Mouse (Mus musculus) megakaryocyte, adult 5-6 weeks (primary cell): Measurements from ENCODE around the gene Gata3. TPM values are rescaled to one million over a fixed set of nuclear protein-coding genes. Genes with fewer than 3 reads are reported as not detected.

Source experiments
- ATAC-seq: 2 replicates; pipeline ENCODE4 v1.8.0; 2016; ENCODE audit warnings: mild to moderate bottlenecking, inconsistent platforms; ENCODE audit not compliant: poor library complexity, severe bottlenecking
- total RNA-seq, 2 experiments: library from RNA; stranded (forward) in 1 of 2; stranded (reverse) in 1 of 2; fragments of 153-499, 151-499 nt in 1 of 2; fragments of 221-1000, 200-1000 nt in 1 of 2; gene quantifications; 2 replicates each; pipeline versions ENCODE4 v1.2.3 to v1.2.4; 2015 to 2017

Gata3 gene
- total RNA-seq, 2 experiments from 2014 or later: 0.45 to 1.2 TPM

DNA sequence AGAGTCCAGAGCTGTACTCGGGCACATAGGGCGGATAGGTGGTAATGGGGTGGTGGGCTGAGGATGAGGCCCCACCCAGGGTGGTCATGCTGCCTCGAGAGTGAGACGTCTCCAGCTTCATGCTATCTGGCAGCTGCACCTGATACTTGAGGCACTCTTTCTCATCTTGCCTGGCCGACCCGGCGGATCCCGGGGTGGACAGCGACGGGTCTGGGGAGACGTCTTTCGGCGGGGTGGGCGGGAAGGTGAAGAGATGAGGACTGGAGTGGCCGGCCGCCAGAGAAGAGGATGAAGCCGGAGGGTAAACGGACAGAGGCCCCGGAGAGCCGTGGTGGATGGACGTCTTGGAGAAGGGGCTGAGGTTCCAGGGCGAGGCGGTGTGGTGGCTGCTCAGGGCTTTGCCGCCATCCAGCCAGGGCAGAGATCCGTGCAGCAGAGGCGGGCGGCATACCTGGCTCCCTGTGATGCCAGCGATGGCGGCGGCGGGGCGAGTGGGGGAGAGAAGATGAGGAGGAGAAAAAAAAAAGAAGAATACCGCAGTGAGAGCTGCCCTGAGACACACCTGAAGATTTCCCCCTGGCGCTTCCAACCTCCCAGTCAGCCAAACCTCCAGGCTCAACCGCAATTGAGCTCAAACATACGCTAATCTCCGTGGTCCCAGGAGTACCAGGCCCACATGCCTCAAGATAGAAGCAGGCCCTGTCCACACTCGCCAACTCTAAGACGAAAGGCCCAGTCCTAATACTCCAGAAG lies 15.2 kb downstream of the Gata3 start:
- ATAC-seq: no peak

- ATAC-seq: no peak
These were observed 16.1 kb downstream of the Gata3 start for GRCm38 (mm10) chr2:9873757-9874156.

DNA sequence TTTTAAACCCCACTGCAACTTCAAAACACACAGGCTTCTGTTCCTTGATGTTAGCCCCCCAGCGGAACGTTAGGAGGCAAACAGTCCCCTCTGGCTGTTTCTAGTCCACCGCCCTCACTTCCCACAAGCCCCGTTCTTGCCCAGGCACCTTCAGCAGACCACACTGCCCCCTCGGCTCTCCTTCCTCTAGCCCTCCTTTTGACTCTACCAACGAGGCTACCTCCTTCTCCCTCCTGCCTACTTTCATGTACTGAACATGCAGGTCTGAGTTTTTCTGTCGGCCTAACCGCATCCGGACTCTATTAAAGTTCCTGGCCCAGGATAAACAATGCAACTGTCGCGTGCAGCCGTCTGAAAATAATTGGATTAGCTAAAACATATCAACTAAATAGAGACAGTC lies 17.2 kb downstream of the Gata3 start:
- ATAC-seq: no peak

GRCm38 (mm10) chr2:9871798-9872197 lies 18.0 kb downstream of the Gata3 start:
- ATAC-seq: no peak

DNA sequence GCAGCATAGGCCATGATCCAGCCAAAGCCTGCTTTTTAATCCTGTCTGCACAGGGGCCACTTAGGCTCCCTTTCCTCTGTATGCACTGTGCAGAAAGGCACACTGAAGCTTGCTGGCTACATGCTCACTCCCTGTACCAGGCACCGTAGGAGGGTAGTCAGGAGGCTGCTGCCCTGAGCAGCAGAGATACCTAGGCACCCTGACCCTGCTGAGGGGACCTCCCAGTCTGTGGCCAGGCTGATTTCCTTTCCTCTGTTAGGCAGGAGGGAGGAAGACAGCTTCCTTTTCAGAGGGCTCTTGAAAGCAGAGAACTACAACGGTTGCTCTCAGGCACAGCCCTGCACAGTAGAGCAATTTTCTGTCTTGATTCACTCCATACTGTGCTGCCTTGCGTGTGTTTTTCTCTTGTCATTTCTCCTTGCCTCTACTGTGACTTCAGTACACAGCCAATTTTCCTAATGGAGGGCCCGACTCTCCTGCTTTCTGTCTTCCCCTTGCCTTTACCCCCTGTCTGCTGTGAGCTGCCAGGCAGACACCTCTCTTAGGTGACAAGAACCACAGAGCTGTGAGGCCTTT lies 18.6 kb downstream of the Gata3 start:
- peak; percentile 33 for ATAC-seq

DNA sequence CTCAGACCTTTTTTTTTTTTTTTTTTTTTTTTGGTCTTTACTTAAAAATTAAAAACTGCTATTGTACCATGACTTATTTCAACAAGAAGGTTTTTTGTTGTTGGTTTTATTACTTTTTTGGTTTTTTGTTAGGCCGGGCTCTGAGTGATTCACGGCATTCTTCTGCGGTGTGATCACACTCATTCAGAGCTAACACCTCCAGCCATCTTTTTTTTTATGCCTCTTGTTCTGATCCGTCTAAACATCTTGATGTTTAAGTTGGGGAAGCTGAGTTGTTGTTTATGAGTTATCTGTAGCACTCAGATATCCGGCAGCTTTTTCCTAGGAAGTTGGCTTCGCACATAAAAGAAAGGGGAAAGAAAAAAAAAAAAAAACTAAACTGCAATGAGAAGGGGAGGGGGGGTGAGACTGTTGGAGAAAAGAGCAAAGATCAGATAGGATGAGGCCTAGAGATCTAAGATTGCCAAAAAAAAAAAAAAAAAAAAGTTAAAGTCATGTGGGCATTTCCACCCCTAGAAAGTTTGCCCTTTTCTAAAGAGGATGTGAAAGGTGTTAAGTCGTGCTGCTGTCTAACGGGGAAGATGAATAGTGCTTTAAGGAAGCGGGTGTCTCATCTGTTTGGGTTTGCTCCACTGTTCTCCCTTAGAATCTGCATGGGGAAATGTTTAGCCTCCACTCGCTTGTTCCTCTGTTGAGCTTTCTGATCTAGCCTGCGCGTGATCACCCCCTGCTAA lies 22.6 kb downstream of the Gata3 start:
- peak; percentile 65 for ATAC-seq

GRCm38 (mm10) chr2:9860698-9861097 lies 29.1 kb downstream of the Gata3 start:
- ATAC-seq: no peak

GRCm38 (mm10) chr2:9855861-9856260 lies 34.0 kb downstream of the Gata3 start:
- no peak for ATAC-seq

- ATAC-seq: no peak
These were observed 36.8 kb downstream of the Gata3 start for GRCm38 (mm10) chr2:9852851-9853576.

GRCm38 (mm10) chr2:9835195-9835594 lies 54.6 kb downstream of the Gata3 start:
- ATAC-seq: no peak

DNA sequence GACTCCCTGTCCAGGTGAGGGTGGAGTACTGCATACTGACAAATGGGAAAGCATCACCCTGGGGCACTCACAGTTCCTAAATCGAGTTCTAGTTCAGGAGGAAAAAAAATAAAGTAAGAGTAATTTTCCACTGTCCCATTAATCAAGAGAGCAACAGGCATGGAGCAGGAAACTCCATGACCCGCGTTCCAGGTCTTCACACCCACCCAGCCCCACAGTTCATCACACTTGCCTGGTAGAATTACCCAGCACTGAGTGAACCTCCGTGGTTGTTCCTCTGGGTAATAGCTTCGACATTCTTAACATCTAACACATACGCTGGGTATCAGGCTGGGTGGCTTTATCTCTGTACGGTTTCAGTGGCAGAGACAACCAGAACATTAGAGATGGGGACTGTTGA lies 56.1 kb downstream of the Gata3 start:
- ATAC-seq: no peak

GRCm38 (mm10) chr2:9827624-9828023 lies 62.2 kb downstream of the Gata3 start:
- no peak for ATAC-seq

DNA sequence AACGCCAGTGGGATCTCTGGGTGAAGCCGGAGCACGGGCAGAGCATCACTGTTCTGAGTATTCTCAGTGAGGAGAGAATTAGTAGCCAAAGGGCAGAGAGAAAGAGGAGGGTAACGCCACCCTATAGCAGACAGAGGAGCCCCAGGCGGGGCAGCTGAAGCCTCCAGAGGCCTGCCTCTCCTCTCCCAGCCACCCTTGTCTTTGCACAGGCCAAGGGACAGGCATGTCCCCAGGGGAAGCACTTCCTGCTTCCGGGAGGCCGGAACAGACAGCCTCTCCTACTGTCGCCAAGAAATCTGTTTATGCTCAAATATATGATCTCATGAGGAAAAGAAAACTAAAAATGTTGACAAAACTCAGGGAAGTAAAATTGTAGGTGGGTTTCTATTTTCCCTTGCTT lies 69.2 kb downstream of the Gata3 start:
- no peak for ATAC-seq

DNA sequence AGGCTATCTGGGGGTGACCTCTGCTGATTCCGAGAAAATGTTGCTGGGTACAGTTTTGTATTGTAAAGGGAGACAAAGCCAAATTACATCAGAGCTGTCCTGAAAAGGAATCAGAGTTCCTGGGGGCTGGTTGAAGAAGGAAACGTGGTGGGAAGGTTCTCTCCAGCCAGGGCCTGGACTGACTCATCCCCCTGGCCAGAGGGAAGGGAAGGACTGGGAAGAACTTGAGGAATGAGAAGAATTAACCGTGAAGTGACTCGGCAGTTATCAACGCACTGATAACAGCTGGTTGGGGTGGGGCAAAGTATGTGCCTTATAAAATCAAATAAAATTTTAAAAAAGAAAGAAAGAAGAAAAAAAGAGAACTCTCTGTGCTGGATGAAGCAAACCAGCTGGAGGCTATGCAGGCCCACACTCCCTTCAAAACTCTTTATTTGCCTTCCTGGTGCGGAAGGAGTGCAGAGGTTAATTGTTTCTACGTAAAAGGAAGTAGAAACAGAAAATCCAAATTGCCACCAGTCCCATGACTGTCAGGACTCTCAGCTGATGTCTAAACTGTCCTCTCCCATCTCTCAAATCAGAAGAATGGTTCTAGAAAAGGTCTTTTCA lies 71.6 kb downstream of the Gata3 start:
- no peak for ATAC-seq

Other genes with a start within 250 kb of the Gata3 start
- not detected in 2 replicates for gene 4930412O13Rik, start 8.8 kb downstream of the Gata3 start, total RNA-seq (2015)
- not detected in 2 replicates for gene 4930412O13Rik, start 8.8 kb downstream of the Gata3 start, total RNA-seq (2017)
- not detected in 2 replicates for gene 9230102O04Rik, start 494 bp downstream of the Gata3 start, total RNA-seq (2015)
- gene 9230102O04Rik, start 494 bp downstream of the Gata3 start, total RNA-seq (2017): not detected in 2 replicates
- 12.5 and 13.3 TPM in 2 replicates for gene Taf3, start 158.6 kb upstream of the Gata3 start, total RNA-seq (2015)
- 8.7 and 12.6 TPM in 2 replicates for gene Taf3, start 158.6 kb upstream of the Gata3 start, total RNA-seq (2017)
- gene Atp5c1, start 190.5 kb upstream of the Gata3 start, total RNA-seq (2015): 493 and 571 TPM in 2 replicates
- gene Atp5c1, start 190.5 kb upstream of the Gata3 start, total RNA-seq (2017): 410 and 491 TPM in 2 replicates
- gene Kin, start 190.6 kb upstream of the Gata3 start, total RNA-seq (2015): 26.3 and 27.6 TPM in 2 replicates
- 24.2 and 35.6 TPM in 2 replicates for gene Kin, start 190.6 kb upstream of the Gata3 start, total RNA-seq (2017)
- gene Itih2, start 241.4 kb upstream of the Gata3 start, total RNA-seq (2015): not detected in 2 replicates
- gene Itih2, start 241.4 kb upstream of the Gata3 start, total RNA-seq (2017): not detected in 2 replicates